In the genomic region with DNA sequence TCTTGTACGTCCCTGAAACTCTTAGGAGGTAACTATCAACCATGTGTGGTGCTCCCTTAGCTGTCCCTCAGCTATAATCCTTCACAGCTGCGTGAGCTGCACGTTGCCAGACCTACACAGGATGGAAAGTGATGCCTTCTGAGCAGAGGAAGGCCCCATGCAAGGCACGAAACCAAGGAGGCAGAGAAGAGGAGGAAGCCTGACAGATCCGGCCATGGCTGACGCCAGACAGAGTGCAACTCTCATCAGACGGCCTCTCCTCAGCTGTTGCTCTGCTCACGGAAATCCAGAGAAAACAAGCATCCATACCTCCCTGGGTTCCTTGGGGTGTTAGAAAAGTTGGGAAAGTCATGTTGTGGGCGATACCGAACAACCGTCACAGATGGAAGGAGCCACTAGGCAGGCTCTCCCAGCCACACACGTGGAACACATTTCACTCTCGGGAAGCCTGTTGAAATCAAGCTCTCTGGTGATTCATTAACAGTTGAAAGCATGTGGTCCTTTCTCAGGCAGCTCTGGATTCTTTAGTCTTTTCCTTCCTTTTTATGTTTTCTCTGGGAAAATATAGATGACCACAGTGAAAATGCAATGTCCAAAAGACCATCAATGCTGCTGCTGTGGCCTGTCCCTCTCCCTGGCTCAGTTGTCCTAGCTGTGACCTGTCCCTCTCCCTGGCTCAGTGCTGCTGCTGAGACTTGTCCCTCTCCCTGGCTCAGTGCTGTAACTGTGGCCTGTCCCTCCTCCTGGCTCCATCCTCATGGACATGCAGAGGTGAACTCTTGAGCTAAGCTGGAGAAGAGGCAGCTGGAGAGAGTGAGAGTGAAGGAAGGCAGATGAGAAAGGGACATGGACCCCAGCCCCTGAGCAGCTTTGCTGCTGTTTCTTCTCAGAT, we compare ENCODE assay signal across 13 mouse cellular contexts.
DNase-seq lines count a peak whose midpoint lies in the region; TF ChIP-seq lines count a peak whose summit lies in the region.
"Had no signal": no experiment of that assay in that cellular context is flagged by ENCODE, and none has a peak within 500 bp of the region (broad histone marks: within the 10 kb centered on the region; RNA-seq: fewer than 3 reads in every experiment).

No protein-coding gene starts in this region.

- WGBS in limb, embryonic 10.5 days: 67% methylated on average over 13 of the region's 13 CpGs

- H3K4me1 ChIP-seq in limb, embryonic 10.5 days: peaks cover 28% of the 10 kb centered on the region
- H3K4me1 ChIP-seq: megakaryocyte, embryonic 14.5 days had no signal

- DNase-seq in gastrocnemius, postnatal 14 days: peak; percentile 20
- DNase-seq in gastrocnemius, postnatal 25 days: no peak
- no peak for DNase-seq in left cerebral cortex, adult 2 months (ENCODE audit: extremely low spot score in 1 of 2, low spot score in 2 of 2)
- no peak for DNase-seq in left cerebral cortex, postnatal 4 days
- DNase-seq in brain, adult 2 months (ENCODE audit: low read depth, low spot score): peak; percentile 55
- DNase-seq in limb, embryonic 10.5 days (ENCODE audit: low spot score): no peak
- DNase-seq in Muller cell, postnatal 12 days (ENCODE audit: inconsistent ontology term): no peak
- DNase-seq in heart, postnatal 36 days: no peak
- DNase-seq: cerebellum, adult 8-10 months; heart, adult 18-20 months; liver; lung, embryonic 14.5 days had no signal

- no peak for TF ChIP-seq CTCF in left cerebral cortex, adult 2 months (IDR thresholded peaks at IDR 0.05)

- 0 out of 2 replicates have a peak, but pooled peaks cover 2% of the 10 kb centered on the region for H3K27me3 ChIP-seq in limb, embryonic 10.5 days (ENCODE audit: low read depth, poor library complexity, severe bottlenecking)
- H3K27me3 ChIP-seq: megakaryocyte, embryonic 14.5 days had no signal

- no peaks in the 10 kb centered on the region for H3K9me3 ChIP-seq in limb, embryonic 10.5 days (replicated peaks)

- intact Hi-C loops in gastrocnemius, postnatal 14 days (cut with DNase I; ENCODE audit: low total_unique reads): no loop called here
- intact Hi-C loops in left cerebral cortex, adult 2 months (cut with DNase I): no loop called here
- intact Hi-C loops in left cerebral cortex, postnatal 4 days (cut with DNase I): no loop called here
- intact Hi-C loops in heart, postnatal 36 days (cut with DNase I): no loop called here

- H3K4me3 ChIP-seq in left cerebral cortex, adult 2 months: no peak overlapping the region
- no peak overlapping the region for H3K4me3 ChIP-seq in limb, embryonic 10.5 days
- H3K4me3 ChIP-seq: megakaryocyte, embryonic 14.5 days had no signal

- H3K27ac ChIP-seq in left cerebral cortex, adult 2 months: peak overlapping the region; percentile 40; the same call in 1 of the 2 replicates
- H3K27ac ChIP-seq in limb, embryonic 10.5 days: 0 out of 2 replicates have a peak overlapping the region, but pooled peaks have one; percentile 65

- H3K36me3 ChIP-seq in limb, embryonic 10.5 days: no peaks in the 10 kb centered on the region

Comparison
In these comparisons a context has a peak if more than half of its experiments do, and no peak if none do; other contexts are left out.
1. DNase-seq: peak in gastrocnemius, postnatal 14 days (single experiment) and brain, adult 2 months (single experiment); none in gastrocnemius, postnatal 25 days (single experiment), left cerebral cortex, adult 2 months (0 of 2), left cerebral cortex, postnatal 4 days (single experiment), limb, embryonic 10.5 days (single experiment), Muller cell, postnatal 12 days (single experiment) and heart, postnatal 36 days (0 of 2).